Mouse (Mus musculus) cerebellum, adult 2 months (tissue): ENCODE data around the gene Ccnyl1. TPM values are rescaled to one million over a fixed set of nuclear protein-coding genes. Genes with fewer than 3 reads are reported as not detected.
"Not testable (repeated sequence)": the region's sequence is repeated elsewhere in the genome, so short reads cannot be mapped to it uniquely, and the experiment has no call there.

Experiments
- DNase-seq, 2 experiments: peaks; one replicate each; pipeline ENCODE4 v3.0.0; 2021
- H3K27ac ChIP-seq: fragments of 200-500 bp; 2 replicates; pipeline ENCODE4 v1.5.1; 2012; ENCODE audit warnings: low read length, control low read depth, inconsistent platforms; ENCODE audit not compliant: insufficient read depth
- H3K27me3 ChIP-seq: fragments of 200-500 bp; 2 replicates; pipeline ENCODE4 v1.6.1; 2012; ENCODE audit warnings: inconsistent platforms, mild to moderate bottlenecking, low read length, moderate library complexity; ENCODE audit not compliant: control insufficient read depth, insufficient read depth
- H3K4me1 ChIP-seq: fragments of 200-500 bp; 2 replicates; pipeline ENCODE4 v1.6.1; 2011; ENCODE audit warnings: low read length; ENCODE audit not compliant: control insufficient read depth, insufficient read depth
- H3K4me3 ChIP-seq: fragments of 200-500 bp; replicated peaks from 2 replicates; pipeline ENCODE3; 2011; ENCODE audit warnings: mild to moderate bottlenecking, low read depth, low read length, control low read depth; ENCODE audit not compliant: insufficient read depth
- CTCF ChIP-seq: fragments of 200-500 bp; IDR thresholded peaks from 2 replicates; pipeline ENCODE4 v1.5.1; 2011; ENCODE audit warnings: low read depth, mild to moderate bottlenecking, control low read depth, low read length, moderate library complexity, borderline replicate concordance; ENCODE audit not compliant: insufficient read depth
- POLR2A ChIP-seq: fragments of 200-500 bp; IDR thresholded peaks from 2 replicates; pipeline ENCODE4 v1.6.1; 2011; ENCODE audit warnings: low read length, control low read depth, borderline replicate concordance; ENCODE audit not compliant: insufficient read depth
- WGBS: fragments of 180-500 bp; shearing (Covaris S2); methylation state at CpG from one replicate; pipeline ENCODE4 v1.1.7; 2018; 5-methylcytosine and 5-hydroxymethylcytosine counted together
- polyA plus RNA-seq: library from polyadenylated mRNA; depleted of rRNA; stranded (reverse); fragments of >200 nt; gene quantifications from 2 replicates; pipeline ENCODE4 v1.2.3, GENCODE M21; 2012; rRNA removed

The Ccnyl1 gene
- polyA plus RNA-seq: 17.4 and 19.1 TPM in 2 replicates

- Histone ChIP-seq H3K4me1 (no peaks in the 10 kb centered on the region), H3K27ac (0 out of 2 replicates have a peak within 1 kb of the TSS, but pooled peaks have one; percentile 25), H3K27me3 (no peaks in the 10 kb centered on the region), H3K4me3 (peak within 1 kb of the TSS; percentile 74)
- peak; percentile 98 to 99 for DNase-seq
- TF ChIP-seq CTCF (no peak), POLR2A (peak; percentile 57; the same call in 1 of the 2 replicates)
- WGBS: under 1% methylated on average over 66 of the region's 71 CpGs
Measured at GRCm38 (mm10) chr1:64690213-64691013, at the start of gene Ccnyl1. Ccnyl1 (plus strand) TSS chr1:64690455.

- 24% methylated on average over 6 of the region's 6 CpGs for WGBS
- DNase-seq: no peak
- Histone ChIP-seq H3K4me1 (no peaks in the 10 kb centered on the region), H3K4me3 (no peak overlapping the region), H3K27me3 (no peaks in the 10 kb centered on the region), H3K27ac (no peak overlapping the region)
- no peak for TF ChIP-seq CTCF
- no peak for TF ChIP-seq POLR2A
Measured at GRCm38 (mm10) chr1:64641069-64641468, 49.2 kb upstream of the Ccnyl1 start.

- H3K4me1 ChIP-seq, H3K27me3 ChIP-seq, H3K27ac ChIP-seq, H3K4me3 ChIP-seq, DNase-seq: not testable (repeated sequence)
- WGBS: 34% methylated on average over 8 of the region's 8 CpGs
Measured at GRCm38 (mm10) chr1:64642541-64642940, 47.7 kb upstream of the Ccnyl1 start.

GRCm38 (mm10) chr1:64644513-64644912 lies 45.7 kb upstream of the Ccnyl1 start:
- DNase-seq: no peak
- Histone ChIP-seq H3K27ac (no peak overlapping the region), H3K27me3 (no peaks in the 10 kb centered on the region), H3K4me1 (no peaks in the 10 kb centered on the region), H3K4me3 (no peak overlapping the region)
- 88% methylated on average over 3 of the region's 3 CpGs for WGBS
- TF ChIP-seq CTCF: no peak
- no peak for TF ChIP-seq POLR2A

- Histone ChIP-seq H3K4me3 (no peak overlapping the region), H3K27me3 (no peaks in the 10 kb centered on the region), H3K27ac (no peak overlapping the region), H3K4me1 (no peaks in the 10 kb centered on the region)
- no peak for TF ChIP-seq POLR2A
- no peak for TF ChIP-seq CTCF
- 64% methylated on average over 11 of the region's 11 CpGs for WGBS
- no peak for DNase-seq
Measured at GRCm38 (mm10) chr1:64649362-64650124, 40.7 kb upstream of the Ccnyl1 start.

- Histone ChIP-seq H3K4me1 (no peaks in the 10 kb centered on the region), H3K27me3 (no peaks in the 10 kb centered on the region), H3K4me3 (no peak overlapping the region), H3K27ac (no peak overlapping the region)
- 96% methylated on average over 6 of the region's 6 CpGs for WGBS
- TF ChIP-seq POLR2A (no peak), CTCF (no peak)
- no peak for DNase-seq
Measured at GRCm38 (mm10) chr1:64653701-64654100, 36.6 kb upstream of the Ccnyl1 start.

- no peak overlapping the region for H3K4me3 ChIP-seq
- H3K27me3 ChIP-seq: no peaks in the 10 kb centered on the region
- no peak for TF ChIP-seq CTCF
- TF ChIP-seq POLR2A: no peak
- DNase-seq: no peak
- H3K4me1 ChIP-seq: no peaks in the 10 kb centered on the region
- 8% methylated on average over 1 of the region's 1 CpGs for WGBS
- no peak overlapping the region for H3K27ac ChIP-seq
Measured at GRCm38 (mm10) chr1:64655415-64655814, 34.8 kb upstream of the Ccnyl1 start.

- WGBS: 80% methylated on average over 3 of the region's 3 CpGs
- TF ChIP-seq POLR2A: no peak
- TF ChIP-seq CTCF: no peak
- H3K27me3 ChIP-seq: no peaks in the 10 kb centered on the region
- no peaks in the 10 kb centered on the region for H3K4me1 ChIP-seq
- H3K4me3 ChIP-seq: no peak overlapping the region
- no peak overlapping the region for H3K27ac ChIP-seq
- DNase-seq: no peak
Measured at GRCm38 (mm10) chr1:64656423-64657129, 33.7 kb upstream of the Ccnyl1 start.
